Mouse (Mus musculus): ENCODE measurements around the gene Cdk15. TPM values are rescaled to one million over a fixed set of nuclear protein-coding genes. Genes with fewer than 3 reads are reported as not detected.

The Cdk15 gene
- polyA plus RNA-seq (2015; fragmentation: Nextera tagmentation; extraction: Ambion mirVana), result 0.18 and 0.35 TPM in 2 replicates

DNA sequence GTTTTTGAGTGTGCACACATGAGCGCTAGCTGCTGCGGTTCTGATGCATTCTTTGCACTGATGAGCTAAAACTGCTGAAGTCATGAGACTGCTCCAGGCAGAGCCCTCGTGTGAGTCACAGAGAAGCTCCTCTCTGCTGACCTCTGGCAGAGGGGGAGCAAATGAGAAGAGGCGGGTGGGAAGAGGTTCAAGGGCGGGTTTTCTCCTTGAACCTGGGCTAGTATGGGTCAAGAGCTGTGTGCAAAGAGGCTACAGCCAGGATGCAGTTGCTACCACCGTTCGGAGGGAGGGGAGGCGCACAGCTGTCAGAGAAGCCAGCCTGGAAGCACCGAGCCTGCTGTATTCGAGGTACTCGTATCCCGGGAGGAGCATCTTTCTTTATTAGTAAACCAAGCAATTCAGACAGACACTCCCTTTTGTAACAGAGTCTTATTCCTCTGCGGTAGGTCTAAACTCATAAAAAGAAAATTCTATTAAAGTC lies at the start of gene Cdk15:
TSS of gene Cdk15 (plus strand) at position 156 of the 481 bp plus-strand sequence.
- no peaks in the 10 kb centered on the region for H3K36me3 ChIP-seq
- no peak within 1 kb of the TSS for H3K4me2 ChIP-seq
- no peaks in the 10 kb centered on the region for H3K9me3 ChIP-seq
- no peak within 1 kb of the TSS for H3K4me3 ChIP-seq (replicated peaks)
- WGBS, result 23% methylated on average over 13 of the region's 13 CpGs
- no peaks in the 10 kb centered on the region for H3K4me1 ChIP-seq
- no peak within 1 kb of the TSS for H3K27ac ChIP-seq
- no peak within 1 kb of the TSS for H3K9ac ChIP-seq
- ATAC-seq (ENCODE audit: insufficient read depth, low FRiP score, low read depth), result no peak
- no peaks in the 10 kb centered on the region for H3K27me3 ChIP-seq (replicated peaks)

GRCm38 (mm10) chr1:59208331-59208730 lies 48.4 kb upstream of the Cdk15 start:
- Histone ChIP-seq H3K4me1 (no peaks in the 10 kb centered on the region), H3K9me3 (no peaks in the 10 kb centered on the region), H3K9ac (no peak overlapping the region), H3K27me3 (replicated peaks) (no peaks in the 10 kb centered on the region), H3K27ac (no peak overlapping the region), H3K4me2 (no peak overlapping the region), H3K4me3 (replicated peaks) (no peak overlapping the region), H3K36me3 (no peaks in the 10 kb centered on the region)
- 79% methylated on average over 1 of the region's 1 CpGs for WGBS
- ATAC-seq (ENCODE audit: insufficient read depth, low FRiP score, low read depth), result no peak

- WGBS, result 70% methylated on average over 4 of the region's 4 CpGs
- Histone ChIP-seq H3K4me1 (no peaks in the 10 kb centered on the region), H3K27me3 (replicated peaks) (no peaks in the 10 kb centered on the region), H3K9ac (no peak overlapping the region), H3K36me3 (0 out of 2 replicates have a peak, but pooled peaks cover 4% of the 10 kb centered on the region), H3K4me3 (replicated peaks) (no peak overlapping the region), H3K9me3 (no peaks in the 10 kb centered on the region), H3K27ac (0 out of 2 replicates have a peak overlapping the region, but pooled peaks have one; percentile 31), H3K4me2 (no peak overlapping the region)
- no peak; the same call in 1 of the 2 replicates for ATAC-seq (ENCODE audit: insufficient read depth, low FRiP score, low read depth)
These were observed 45.1 kb upstream of the Cdk15 start for GRCm38 (mm10) chr1:59211651-59212050.

GRCm38 (mm10) chr1:59212076-59212779 lies 44.5 kb upstream of the Cdk15 start:
- H3K9me3 ChIP-seq, result no peaks in the 10 kb centered on the region
- H3K27ac ChIP-seq, result peak overlapping the region; percentile 48; the same call in 1 of the 2 replicates
- WGBS, result 63% methylated on average over 5 of the region's 5 CpGs
- no peak overlapping the region for H3K4me3 ChIP-seq (replicated peaks)
- H3K9ac ChIP-seq, result no peak overlapping the region
- 0 out of 2 replicates have a peak, but pooled peaks cover 5% of the 10 kb centered on the region for H3K36me3 ChIP-seq
- peak; percentile 83 for ATAC-seq (ENCODE audit: insufficient read depth, low FRiP score, low read depth)
- no peaks in the 10 kb centered on the region for H3K27me3 ChIP-seq (replicated peaks)
- no peaks in the 10 kb centered on the region for H3K4me1 ChIP-seq
- no peak overlapping the region for H3K4me2 ChIP-seq

- Histone ChIP-seq H3K27me3 (replicated peaks) (no peaks in the 10 kb centered on the region), H3K9me3 (no peaks in the 10 kb centered on the region), H3K4me3 (replicated peaks) (no peak overlapping the region), H3K36me3 (0 out of 2 replicates have a peak, but pooled peaks cover 5% of the 10 kb centered on the region), H3K27ac (no peak overlapping the region), H3K4me2 (no peak overlapping the region), H3K4me1 (no peaks in the 10 kb centered on the region), H3K9ac (no peak overlapping the region)
- 80% methylated on average over 1 of the region's 1 CpGs for WGBS
- ATAC-seq (ENCODE audit: insufficient read depth, low FRiP score, low read depth), result no peak
These were observed 43.8 kb upstream of the Cdk15 start for GRCm38 (mm10) chr1:59212951-59213350.

DNA sequence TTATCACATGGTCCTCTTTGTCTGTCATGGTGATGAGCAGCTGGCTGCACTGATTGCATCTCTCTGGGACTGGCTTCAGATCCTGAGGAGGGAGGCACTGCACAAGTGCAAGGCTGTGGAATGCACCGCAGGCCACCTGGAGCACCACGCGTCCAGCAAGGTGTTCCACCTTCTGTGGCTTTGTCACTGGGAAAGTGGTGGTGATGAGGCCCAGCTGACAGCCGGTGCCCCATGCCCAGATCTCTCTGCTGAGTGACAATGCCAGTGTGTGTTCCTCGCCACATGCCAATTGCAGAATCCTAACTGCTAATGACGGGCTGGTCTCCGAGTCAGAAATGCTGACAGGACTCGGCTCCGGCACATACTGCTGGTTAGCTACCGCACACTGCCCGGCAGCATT lies 41.3 kb upstream of the Cdk15 start:
- 0 out of 2 replicates have a peak, but pooled peaks cover 5% of the 10 kb centered on the region for H3K36me3 ChIP-seq
- ATAC-seq (ENCODE audit: insufficient read depth, low FRiP score, low read depth), result no peak

GRCm38 (mm10) chr1:59220371-59220770 lies 36.3 kb upstream of the Cdk15 start:
- no peak for ATAC-seq (ENCODE audit: insufficient read depth, low FRiP score, low read depth)
- H3K36me3 ChIP-seq, result 0 out of 2 replicates have a peak, but pooled peaks cover 5% of the 10 kb centered on the region
- 70% methylated on average over 3 of the region's 3 CpGs for WGBS

More for the DNA sequence above, 41.3 kb upstream of the Cdk15 start:
- Histone ChIP-seq H3K27me3 (replicated peaks) (no peaks in the 10 kb centered on the region), H3K4me1 (no peaks in the 10 kb centered on the region), H3K4me3 (replicated peaks) (no peak overlapping the region), H3K9ac (no peak overlapping the region), H3K4me2 (no peak overlapping the region), H3K27ac (no peak overlapping the region), H3K9me3 (no peaks in the 10 kb centered on the region)
- WGBS, result 89% methylated on average over 11 of the region's 11 CpGs

GRCm38 (mm10) chr1:59221591-59221990 lies 35.1 kb upstream of the Cdk15 start:
- H3K9ac ChIP-seq, result no peak overlapping the region
- H3K9me3 ChIP-seq, result no peaks in the 10 kb centered on the region
- no peak overlapping the region for H3K4me3 ChIP-seq (replicated peaks)
- WGBS, result 67% methylated on average over 2 of the region's 2 CpGs
- H3K27ac ChIP-seq, result no peak overlapping the region
- ATAC-seq (ENCODE audit: insufficient read depth, low FRiP score, low read depth), result no peak
- no peak overlapping the region for H3K4me2 ChIP-seq
- H3K27me3 ChIP-seq (replicated peaks), result no peaks in the 10 kb centered on the region
- no peaks in the 10 kb centered on the region for H3K4me1 ChIP-seq
- H3K36me3 ChIP-seq, result 0 out of 2 replicates have a peak, but pooled peaks cover 2% of the 10 kb centered on the region

More at GRCm38 (mm10) chr1:59220371-59220770, 36.3 kb upstream of the Cdk15 start:
- no peak overlapping the region for H3K27ac ChIP-seq
- H3K4me2 ChIP-seq, result no peak overlapping the region
- no peak overlapping the region for H3K9ac ChIP-seq
- no peaks in the 10 kb centered on the region for H3K27me3 ChIP-seq (replicated peaks)
- no peaks in the 10 kb centered on the region for H3K9me3 ChIP-seq
- H3K4me1 ChIP-seq, result no peaks in the 10 kb centered on the region
- H3K4me3 ChIP-seq (replicated peaks), result no peak overlapping the region

GRCm38 (mm10) chr1:59222101-59222825 lies 34.4 kb upstream of the Cdk15 start:
- H3K9me3 ChIP-seq, result no peaks in the 10 kb centered on the region
- no peak for ATAC-seq (ENCODE audit: insufficient read depth, low FRiP score, low read depth)
- no peaks in the 10 kb centered on the region for H3K27me3 ChIP-seq (replicated peaks)
- H3K27ac ChIP-seq, result no peak overlapping the region
- no peak overlapping the region for H3K9ac ChIP-seq
- no peak overlapping the region for H3K4me3 ChIP-seq (replicated peaks)
- H3K4me1 ChIP-seq, result no peaks in the 10 kb centered on the region
- H3K36me3 ChIP-seq, result no peaks in the 10 kb centered on the region
- WGBS, result 80% methylated on average over 7 of the region's 7 CpGs
- H3K4me2 ChIP-seq, result no peak overlapping the region

DNA sequence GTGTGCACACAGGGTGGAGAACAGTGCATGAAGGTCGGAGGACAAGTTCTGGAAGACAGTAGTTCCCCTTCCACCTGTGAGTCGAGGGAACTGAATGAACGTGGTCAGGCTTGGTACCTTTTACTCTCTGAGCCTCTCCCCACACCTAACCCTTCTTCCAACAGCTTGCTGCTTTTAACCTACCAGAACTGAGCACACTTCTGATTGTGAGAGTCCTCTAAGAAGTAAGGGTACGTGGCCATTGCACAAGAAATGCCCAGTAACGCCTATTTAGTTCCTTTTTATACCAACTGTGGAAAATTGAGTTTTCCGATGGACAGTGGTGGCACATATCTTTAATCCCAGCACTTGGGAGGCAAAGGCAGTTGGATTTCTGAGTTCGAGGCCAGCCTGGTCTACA lies 28.2 kb upstream of the Cdk15 start:
- Histone ChIP-seq H3K36me3 (no peaks in the 10 kb centered on the region), H3K27me3 (replicated peaks) (no peaks in the 10 kb centered on the region), H3K4me3 (replicated peaks) (no peak overlapping the region), H3K9me3 (no peaks in the 10 kb centered on the region), H3K4me1 (no peaks in the 10 kb centered on the region), H3K27ac (no peak overlapping the region), H3K9ac (no peak overlapping the region), H3K4me2 (no peak overlapping the region)
- ATAC-seq (ENCODE audit: insufficient read depth, low FRiP score, low read depth), result no peak
- 74% methylated on average over 7 of the region's 7 CpGs for WGBS

DNA sequence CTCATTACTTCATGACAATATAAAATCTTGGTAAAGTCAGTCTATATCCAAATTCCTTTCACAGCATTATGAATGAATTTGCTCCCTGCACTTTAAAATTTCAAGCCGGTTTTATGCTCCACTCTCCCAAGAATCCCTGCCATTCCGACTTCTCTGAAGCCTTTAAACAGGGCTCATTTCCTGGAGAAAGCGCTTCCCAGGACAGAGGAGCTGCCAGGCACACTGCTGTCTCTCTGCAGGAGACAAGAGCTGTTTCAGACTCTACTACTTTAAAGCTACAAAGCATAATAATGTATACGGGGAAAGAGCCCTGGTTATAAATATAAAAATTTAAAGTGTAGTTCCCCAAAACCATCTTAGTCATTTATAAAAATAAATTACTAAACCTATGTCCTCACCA lies 27.5 kb upstream of the Cdk15 start:
- no peak for ATAC-seq (ENCODE audit: insufficient read depth, low FRiP score, low read depth)
- Histone ChIP-seq H3K36me3 (no peaks in the 10 kb centered on the region), H3K4me1 (no peaks in the 10 kb centered on the region), H3K4me3 (replicated peaks) (no peak overlapping the region), H3K9me3 (no peaks in the 10 kb centered on the region), H3K9ac (no peak overlapping the region), H3K4me2 (no peak overlapping the region), H3K27me3 (replicated peaks) (no peaks in the 10 kb centered on the region), H3K27ac (no peak overlapping the region)
- 54% methylated on average over 4 of the region's 4 CpGs for WGBS
